Mouse (Mus musculus) lung, embryonic 16.5 days (tissue): ENCODE results near the gene 9330182O14Rik. TPM values are rescaled to one million over a fixed set of nuclear protein-coding genes. Genes with fewer than 3 reads are reported as not detected.
A peak's percentile ranks its signal among the peaks of the same experiment; 100 is the strongest.

Source experiments
- ATAC-seq: fragments of 200-750 bp; cut with Nextera tagmentation; 2 replicates; pipeline ENCODE4 v1.8.0; 2017; ENCODE audit warnings: low read depth, mild to moderate bottlenecking, moderate library complexity
- H3K27ac ChIP-seq: fragments of 300-500 bp; sonication (generic); 2 replicates; pipeline ENCODE4 v1.5.1; 2014; ENCODE audit warnings: mild to moderate bottlenecking, control low read depth, low read length
- H3K27me3 ChIP-seq: fragments of 300-500 bp; sonication (generic); 2 replicates; pipeline ENCODE4 v1.6.1; 2014; ENCODE audit warnings: low read depth, low read length, mixed read lengths; ENCODE audit not compliant: control insufficient read depth, insufficient read depth
- H3K36me3 ChIP-seq: fragments of 300-500 bp; sonication (generic); 2 replicates; pipeline ENCODE4 v1.6.1; 2014; ENCODE audit warnings: low read length; ENCODE audit not compliant: control insufficient read depth, insufficient read depth
- H3K4me1 ChIP-seq: fragments of 300-500 bp; sonication (generic); replicated peaks from 2 replicates; pipeline ENCODE4 v1.6.1; 2014; ENCODE audit warnings: low read length, mixed read lengths; ENCODE audit not compliant: control insufficient read depth, insufficient read depth
- H3K4me2 ChIP-seq: fragments of 300-500 bp; sonication (generic); 2 replicates; pipeline ENCODE4 v1.6.1; 2014; ENCODE audit warnings: low read depth, low read length, control low read depth
- H3K4me3 ChIP-seq: fragments of 300-500 bp; sonication (generic); 2 replicates; pipeline ENCODE4 v1.5.1; 2014; ENCODE audit warnings: mild to moderate bottlenecking, low read length, control low read depth
- H3K9ac ChIP-seq: fragments of 300-500 bp; sonication (generic); 2 replicates; pipeline ENCODE4 v1.6.1; 2014; ENCODE audit warnings: low read length, control low read depth
- H3K9me3 ChIP-seq: fragments of 300-500 bp; sonication (generic); 2 replicates; pipeline ENCODE4 v1.6.1; 2016; ENCODE audit warnings: low read length; ENCODE audit not compliant: control insufficient read depth
- WGBS: fragments of 180-500 bp; shearing (Covaris S2); extraction: QIAGEN DNeasy Blood & Tissue Kit; methylation state at CpG from one replicate; pipeline ENCODE4 v1.1.7; 2014; 5-methylcytosine and 5-hydroxymethylcytosine counted together
- polyA plus RNA-seq: library from polyadenylated mRNA; unstranded; fragments of >200 nt; fragmentation: Nextera tagmentation; extraction: Ambion mirVana; gene quantifications from 2 replicates; pipeline ENCODE4 v1.2.1, GENCODE M21; 2015

Gene 9330182O14Rik
- not detected in 2 replicates for polyA plus RNA-seq

DNA sequence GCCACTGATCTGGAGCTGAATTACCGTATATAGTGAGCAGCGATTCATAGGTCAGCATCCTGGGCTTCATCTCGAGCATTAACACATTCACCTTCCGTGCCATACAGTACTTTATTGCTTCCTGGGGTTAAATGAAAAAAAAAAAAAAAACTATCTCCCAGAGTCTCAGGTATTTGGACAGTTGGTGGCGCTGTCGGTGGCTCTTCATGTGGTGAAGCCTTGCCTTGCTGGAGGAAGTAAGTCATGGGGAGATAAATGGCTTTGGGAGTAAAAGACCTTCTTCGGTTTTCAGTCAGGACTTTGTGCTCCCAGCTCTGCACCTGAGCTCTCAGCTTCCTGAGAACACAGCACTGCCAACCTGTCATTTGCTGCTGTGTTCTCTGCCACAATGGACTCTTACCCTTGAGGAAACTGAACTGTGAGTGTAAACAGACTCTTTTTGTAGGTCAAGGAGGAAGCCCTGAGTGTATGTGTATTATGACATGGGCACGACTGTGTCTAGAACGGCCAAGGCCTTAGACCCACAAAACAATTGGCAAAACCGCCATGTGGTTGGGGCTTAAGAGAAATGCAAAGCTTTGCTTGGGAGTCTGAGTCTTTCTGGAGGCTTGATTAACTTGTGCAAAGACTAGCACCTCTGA is at the start of gene 9330182O14Rik:
Gene 9330182O14Rik (plus strand): TSS at position 214 of the 641 bp plus-strand sequence.
- Histone ChIP-seq H3K27ac (no peak within 1 kb of the TSS), H3K27me3 (no peaks in the 10 kb centered on the region), H3K4me3 (no peak within 1 kb of the TSS), H3K36me3 (no peaks in the 10 kb centered on the region), H3K9ac (no peak within 1 kb of the TSS), H3K9me3 (no peaks in the 10 kb centered on the region), H3K4me1 (no peaks in the 10 kb centered on the region), H3K4me2 (no peak within 1 kb of the TSS)
- WGBS, result 50% methylated on average over 10 of the region's 10 CpGs
- ATAC-seq, result no peak

DNA sequence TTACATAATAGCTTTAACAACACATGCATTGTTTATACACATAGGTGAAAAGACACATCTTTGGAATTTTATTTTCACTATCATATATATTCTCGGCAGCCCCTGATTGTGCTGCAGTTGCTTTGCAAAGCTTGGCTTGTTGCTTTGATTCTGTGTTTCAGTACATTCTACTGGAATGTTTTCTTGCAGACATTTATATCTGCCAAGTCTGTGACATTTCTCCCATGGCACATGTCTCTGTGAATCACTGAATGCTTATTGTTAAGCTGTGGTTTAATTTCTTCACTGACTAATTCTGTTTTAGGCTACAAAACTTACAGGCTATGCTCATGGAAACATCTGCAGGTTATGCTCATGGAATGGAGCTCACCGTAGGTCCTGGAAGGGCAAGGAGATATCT is 30.9 kb upstream of the 9330182O14Rik start:
- Histone ChIP-seq H3K4me2 (no peak overlapping the region), H3K36me3 (no peaks in the 10 kb centered on the region), H3K4me3 (no peak overlapping the region), H3K27ac (no peak overlapping the region), H3K27me3 (no peaks in the 10 kb centered on the region), H3K9ac (no peak overlapping the region), H3K9me3 (no peaks in the 10 kb centered on the region), H3K4me1 (no peaks in the 10 kb centered on the region)
- no peak for ATAC-seq
- 88% methylated on average over 2 of the region's 2 CpGs for WGBS

DNA sequence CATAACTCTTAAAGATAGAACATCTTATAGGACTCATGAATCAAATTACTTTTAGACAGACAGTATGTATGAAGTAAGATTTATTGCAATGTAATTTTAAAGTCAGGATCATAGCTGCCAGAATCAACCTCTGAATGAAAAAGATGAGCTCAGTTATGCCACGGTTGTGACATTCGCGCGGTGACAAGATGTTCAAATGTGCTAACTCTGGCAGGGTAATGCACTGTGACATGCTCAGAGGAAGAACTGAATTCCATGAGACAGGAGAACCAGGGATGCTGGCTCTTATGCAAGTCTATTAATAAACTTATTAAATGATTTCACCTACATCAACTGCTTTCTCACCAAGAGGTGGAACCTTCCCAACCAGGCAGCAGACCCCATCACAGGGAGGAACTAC is 28.5 kb upstream of the 9330182O14Rik start:
- Histone ChIP-seq H3K27me3 (no peaks in the 10 kb centered on the region), H3K36me3 (no peaks in the 10 kb centered on the region), H3K4me1 (no peaks in the 10 kb centered on the region), H3K4me2 (no peak overlapping the region), H3K9ac (no peak overlapping the region), H3K27ac (no peak overlapping the region), H3K9me3 (no peaks in the 10 kb centered on the region), H3K4me3 (no peak overlapping the region)
- ATAC-seq, result no peak
- 87% methylated on average over 4 of the region's 4 CpGs for WGBS

DNA sequence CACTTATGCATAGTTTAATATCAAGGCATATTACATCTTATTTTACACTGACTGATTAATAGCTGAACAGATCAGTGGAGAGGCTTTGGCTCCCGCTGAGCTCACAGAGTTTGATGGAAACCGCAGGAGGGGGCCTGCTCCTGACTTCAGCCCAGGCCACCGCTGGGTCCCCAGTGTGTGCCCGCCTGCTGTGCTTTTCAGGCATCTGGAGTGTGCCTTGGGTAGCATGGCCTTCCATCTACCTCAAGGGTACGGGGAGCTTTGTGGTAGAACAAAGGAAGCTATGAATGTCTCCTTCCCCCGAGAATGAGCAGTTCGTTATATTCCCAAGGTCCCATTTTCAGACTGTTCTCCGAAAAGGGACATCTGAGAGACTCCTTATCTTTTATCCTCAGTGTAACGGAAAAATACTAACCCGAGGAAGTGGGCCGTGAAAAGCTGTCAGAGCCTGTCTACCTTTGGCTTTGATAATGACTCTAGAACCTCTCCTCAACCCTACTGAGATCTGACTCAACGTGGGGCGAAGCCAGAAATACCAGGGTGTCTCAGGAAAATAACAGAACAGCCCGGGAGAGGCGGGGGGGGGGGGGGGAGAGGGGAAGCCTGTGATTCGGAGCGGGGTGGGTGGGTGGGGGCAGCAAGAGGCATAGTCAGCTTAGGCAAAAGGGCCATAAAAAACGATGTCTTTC is 20.1 kb upstream of the 9330182O14Rik start:
- Histone ChIP-seq H3K9me3 (no peaks in the 10 kb centered on the region), H3K27ac (no peak overlapping the region), H3K36me3 (no peaks in the 10 kb centered on the region), H3K4me2 (peak overlapping the region; percentile 18; the same call in 1 of the 2 replicates), H3K4me1 (no peaks in the 10 kb centered on the region), H3K27me3 (no peaks in the 10 kb centered on the region), H3K9ac (no peak overlapping the region), H3K4me3 (no peak overlapping the region)
- ATAC-seq, result no peak
- 46% methylated on average over 14 of the region's 18 CpGs for WGBS

DNA sequence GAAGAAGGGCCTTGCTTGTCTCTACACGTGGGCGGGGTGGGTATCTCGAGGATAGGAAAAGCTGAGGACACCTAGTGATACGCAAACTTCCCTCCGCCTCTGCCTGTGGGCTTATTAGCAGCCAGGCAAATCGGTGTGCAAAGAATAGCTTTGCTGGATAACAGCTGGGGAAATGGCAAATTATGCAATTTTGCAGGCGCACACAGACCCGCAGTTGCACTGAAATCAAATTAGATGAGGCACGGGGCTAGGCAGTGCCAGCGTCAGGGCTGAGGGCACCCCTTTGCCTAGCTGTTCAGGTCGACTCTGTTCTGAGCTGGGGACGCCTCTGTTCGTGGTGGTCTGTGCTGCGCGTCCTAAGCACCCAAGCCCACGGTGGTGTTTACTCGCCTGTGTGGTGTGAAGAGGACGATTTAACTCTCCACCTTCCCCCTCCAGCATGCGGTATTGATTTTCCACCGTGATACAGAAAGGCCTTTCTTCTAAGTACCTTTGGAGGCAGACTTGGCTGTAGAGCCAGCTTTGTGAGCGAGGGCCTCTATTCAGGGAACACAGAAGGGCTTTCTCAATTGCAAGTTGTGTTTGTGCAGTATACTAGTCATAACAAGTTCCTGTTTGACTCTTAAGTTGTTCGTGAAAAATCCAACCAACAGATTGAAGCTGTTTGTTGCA is 19.4 kb upstream of the 9330182O14Rik start:
- H3K9ac ChIP-seq, result no peak overlapping the region
- H3K4me3 ChIP-seq, result no peak overlapping the region
- H3K4me2 ChIP-seq, result peak overlapping the region; percentile 18; the same call in 1 of the 2 replicates
- 36% methylated on average over 22 of the region's 22 CpGs for WGBS
- no peaks in the 10 kb centered on the region for H3K36me3 ChIP-seq
- H3K27me3 ChIP-seq, result no peaks in the 10 kb centered on the region
- no peak for ATAC-seq
- H3K9me3 ChIP-seq, result no peaks in the 10 kb centered on the region
- no peaks in the 10 kb centered on the region for H3K4me1 ChIP-seq
- H3K27ac ChIP-seq, result no peak overlapping the region

DNA sequence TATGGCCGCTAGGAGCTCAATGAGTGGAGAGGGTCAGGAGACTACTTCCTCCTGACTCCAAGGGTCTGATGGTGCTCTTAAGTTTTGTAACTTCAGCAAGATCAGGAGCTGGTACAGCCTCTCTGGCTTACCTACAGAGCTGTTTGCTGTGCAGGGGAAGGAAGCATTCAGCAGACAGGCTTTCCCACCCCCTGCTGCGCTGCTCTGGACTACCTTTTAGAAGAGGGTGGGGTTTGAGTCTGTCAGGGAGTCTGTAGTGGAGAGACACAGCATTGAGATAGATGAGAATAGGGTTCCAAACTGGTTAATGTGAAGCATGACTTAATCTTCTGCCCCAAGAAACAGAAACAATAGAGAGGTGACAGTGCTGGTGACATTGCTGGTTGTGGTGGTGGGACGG is 17.8 kb upstream of the 9330182O14Rik start:
- WGBS, result 80% methylated on average over 3 of the region's 3 CpGs
- Histone ChIP-seq H3K4me1 (no peaks in the 10 kb centered on the region), H3K9ac (no peak overlapping the region), H3K4me2 (no peak overlapping the region), H3K27me3 (no peaks in the 10 kb centered on the region), H3K27ac (no peak overlapping the region), H3K4me3 (no peak overlapping the region), H3K9me3 (no peaks in the 10 kb centered on the region), H3K36me3 (no peaks in the 10 kb centered on the region)
- ATAC-seq, result no peak

DNA sequence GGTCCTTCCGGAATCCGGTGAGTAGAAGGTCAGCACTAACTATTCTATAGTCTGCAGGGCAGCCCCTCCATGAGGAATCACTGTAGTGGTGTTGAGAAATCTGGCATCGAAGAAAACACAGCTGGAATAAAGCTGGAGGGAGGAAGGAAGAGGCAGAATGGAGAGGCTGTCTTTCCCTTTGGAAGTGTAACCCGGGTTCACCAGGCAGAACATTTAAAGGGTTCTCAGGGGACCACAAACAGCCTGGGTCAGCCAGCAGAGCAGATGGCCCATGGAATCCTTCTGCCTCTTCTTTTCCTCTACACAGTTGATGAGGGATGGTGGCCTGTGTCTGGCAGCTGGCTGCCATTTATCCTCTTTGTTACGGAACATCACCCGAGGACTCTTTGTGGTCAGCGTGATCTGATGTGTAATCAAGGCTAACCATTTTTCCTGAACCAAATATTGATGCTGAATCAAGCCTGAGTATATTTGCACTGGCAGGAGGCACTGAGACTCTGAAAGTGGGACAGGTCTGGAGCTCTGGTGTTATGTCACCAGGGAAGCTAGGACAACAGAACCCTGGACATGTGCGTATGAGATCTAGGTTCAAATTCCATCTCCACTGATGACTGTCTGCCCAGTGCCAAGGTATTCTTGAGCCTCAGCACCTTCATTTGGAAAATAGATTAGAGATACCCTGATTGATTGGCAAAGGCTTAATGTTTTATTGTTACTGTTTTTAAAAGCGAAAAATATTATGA is 9.8 kb upstream of the 9330182O14Rik start:
- H3K27ac ChIP-seq, result no peak overlapping the region
- 64% methylated on average over 9 of the region's 9 CpGs for WGBS
- ATAC-seq, result peak; percentile 90

DNA sequence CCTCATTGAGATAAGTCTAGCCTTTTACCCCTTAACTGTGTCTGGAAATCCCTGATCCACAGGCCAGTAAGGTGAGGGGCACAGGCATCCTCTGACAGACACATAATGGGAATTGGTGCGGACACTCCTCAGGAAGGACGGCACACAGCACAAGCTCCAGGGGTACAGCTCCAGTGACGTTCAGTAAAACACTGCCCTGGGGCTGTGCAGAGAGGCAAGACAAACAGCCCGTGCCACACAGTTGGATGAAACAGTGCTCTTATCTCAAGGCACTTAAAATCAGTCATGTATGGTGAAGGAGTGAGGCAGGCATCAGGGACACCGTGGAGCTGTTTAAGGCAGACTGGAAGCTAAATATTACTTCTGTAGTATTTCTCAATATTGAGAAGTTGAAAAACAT is 4.7 kb upstream of the 9330182O14Rik start:
- H3K9me3 ChIP-seq, result no peaks in the 10 kb centered on the region
- H3K36me3 ChIP-seq, result no peaks in the 10 kb centered on the region
- no peak overlapping the region for H3K4me3 ChIP-seq
- H3K4me2 ChIP-seq, result no peak overlapping the region
- H3K9ac ChIP-seq, result no peak overlapping the region
- ATAC-seq, result no peak
- H3K27me3 ChIP-seq, result no peaks in the 10 kb centered on the region
- no peak overlapping the region for H3K27ac ChIP-seq
- WGBS, result 30% methylated on average over 5 of the region's 5 CpGs
- no peaks in the 10 kb centered on the region for H3K4me1 ChIP-seq

More for the DNA sequence above, 9.8 kb upstream of the 9330182O14Rik start:
- Histone ChIP-seq H3K9ac (no peak overlapping the region), H3K36me3 (no peaks in the 10 kb centered on the region), H3K9me3 (no peaks in the 10 kb centered on the region), H3K4me3 (no peak overlapping the region), H3K27me3 (no peaks in the 10 kb centered on the region), H3K4me1 (no peaks in the 10 kb centered on the region), H3K4me2 (no peak overlapping the region)
